ENCODE assay signal across 28 mouse cellular contexts in genomic region chr7:36989380-36989779, GRCm38 (mm10).
"Had no signal": no experiment of that assay in that cellular context is flagged by ENCODE, and none has a peak within 500 bp of the region (broad histone marks: within the 10 kb centered on the region; RNA-seq: fewer than 3 reads in every experiment).

No protein-coding gene starts in this region.

- H3K9me3 ChIP-seq: forebrain, embryonic 12.5 days; forebrain, embryonic 15.5 days had no signal

- DNase-seq: cerebellum, adult 2 months; cerebellum, adult 8-10 months; cerebellum, adult 9-10 months; cerebellum, adult 9-11 months; cerebellum, postnatal 10 days; cerebellum, postnatal 14 days; cerebellum, postnatal 25 days; cerebellum, postnatal 36 days; embryo, embryonic 11 days; forebrain, postnatal 0 days; gastrocnemius, adult 2 months; gastrocnemius, postnatal 10 days; gastrocnemius, postnatal 14 days; gastrocnemius, postnatal 25 days; gastrocnemius, postnatal 36 days; heart, adult 18-20 months; heart, adult 2 months had no signal

- H3K9ac ChIP-seq: embryonic facial prominence, embryonic 12.5 days; embryonic facial prominence, embryonic 13.5 days; embryonic facial prominence, embryonic 15.5 days; forebrain, embryonic 12.5 days; forebrain, embryonic 13.5 days; forebrain, embryonic 15.5 days; forebrain, postnatal 0 days had no signal

- H3K4me2 ChIP-seq: embryonic facial prominence, embryonic 12.5 days; embryonic facial prominence, embryonic 13.5 days; embryonic facial prominence, embryonic 15.5 days; forebrain, embryonic 12.5 days; forebrain, embryonic 13.5 days; forebrain, embryonic 15.5 days had no signal

- H3K27me3 ChIP-seq: embryonic facial prominence, embryonic 12.5 days; embryonic facial prominence, embryonic 13.5 days; embryonic facial prominence, embryonic 15.5 days; forebrain, embryonic 12.5 days; forebrain, embryonic 13.5 days; forebrain, embryonic 15.5 days had no signal

- H3K4me1 ChIP-seq: embryonic facial prominence, embryonic 10.5 days; embryonic facial prominence, embryonic 12.5 days; embryonic facial prominence, embryonic 13.5 days; embryonic facial prominence, embryonic 15.5 days; forebrain, embryonic 10.5 days; forebrain, embryonic 12.5 days; forebrain, embryonic 13.5 days; forebrain, embryonic 15.5 days had no signal

- H3K27ac ChIP-seq: embryonic facial prominence, embryonic 10.5 days; embryonic facial prominence, embryonic 12.5 days; embryonic facial prominence, embryonic 13.5 days; embryonic facial prominence, embryonic 15.5 days; forebrain, embryonic 10.5 days; forebrain, embryonic 12.5 days; forebrain, embryonic 13.5 days; forebrain, embryonic 15.5 days; gastrocnemius, adult 2 months; heart, adult 2 months had no signal

- ATAC-seq: forebrain, embryonic 13.5 days; forebrain, embryonic 14.5 days; forebrain, embryonic 15.5 days; forebrain, embryonic 16.5 days; forebrain, postnatal 0 days had no signal

- H3K4me3 ChIP-seq: embryonic facial prominence, embryonic 10.5 days; embryonic facial prominence, embryonic 12.5 days; embryonic facial prominence, embryonic 13.5 days; embryonic facial prominence, embryonic 15.5 days; erythroblast, embryonic 14.5 days; forebrain, embryonic 10.5 days; forebrain, embryonic 12.5 days; forebrain, embryonic 13.5 days; forebrain, embryonic 15.5 days; gastrocnemius, adult 2 months; heart, adult 2 months had no signal

- H3K36me3 ChIP-seq: embryonic facial prominence, embryonic 10.5 days; embryonic facial prominence, embryonic 12.5 days; embryonic facial prominence, embryonic 13.5 days; embryonic facial prominence, embryonic 15.5 days; forebrain, embryonic 10.5 days; forebrain, embryonic 12.5 days; forebrain, embryonic 15.5 days had no signal
